Mouse (Mus musculus) left cerebral cortex, postnatal 25 days (tissue): Measurements from ENCODE around the gene Txnip. TPM values are rescaled to one million over a fixed set of nuclear protein-coding genes. Genes with fewer than 3 reads are reported as not detected.

Source experiments
- DNase-seq, 2 experiments: peaks; one replicate each; pipeline ENCODE4 v3.0.0; 2022; ENCODE audit warnings: low spot score in 2 of 2, mixed read lengths in 1 of 2
- intact Hi-C: fragments of 180-260 bp; cut with DNase I; formaldehyde crosslinking; loops from one replicate; pipeline ENCODE4 v1.15.1; 2025
- total RNA-seq, 2 experiments: library from RNA; stranded (reverse); gene quantifications; 2 replicates each; pipeline ENCODE4 v1.2.3; 2021

Gene Txnip
- total RNA-seq, 2 experiments from 2014 or later, result 18.3 to 18.5 TPM

DNA sequence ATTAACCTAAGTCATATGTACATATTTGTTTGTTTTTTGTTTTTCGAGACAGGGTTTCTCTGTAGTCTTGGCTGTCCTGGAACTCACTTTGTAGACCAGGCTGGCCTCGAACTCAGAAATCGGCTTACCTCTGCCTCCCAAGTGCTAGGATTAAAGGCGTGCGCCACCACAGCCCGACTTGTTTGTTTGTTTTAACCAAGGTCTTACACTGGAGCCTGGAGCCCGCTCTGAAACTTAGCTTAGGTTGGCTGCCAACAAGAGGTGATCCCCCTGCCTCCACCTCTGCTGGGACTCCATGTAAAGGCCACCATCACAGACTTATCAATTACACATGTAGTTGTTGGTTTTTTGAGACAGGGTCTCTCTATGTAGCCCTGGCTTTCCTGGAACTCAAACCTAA is 8.9 kb upstream of the Txnip start:
- intact Hi-C loops, result no loop called here
- DNase-seq, result no peak

- DNase-seq, result no peak
- intact Hi-C loops, result no loop called here
Measured at GRCm38 (mm10) chr3:96549346-96549745, 8.4 kb upstream of the Txnip start.

GRCm38 (mm10) chr3:96551203-96551602 is 6.6 kb upstream of the Txnip start:
- intact Hi-C loops, result loop anchor here (1.0 kb wide), 1 partner anchor 29 kb away; no protein-coding TSS in a partner anchor
- DNase-seq, result peak; percentile 51 to 73

DNA sequence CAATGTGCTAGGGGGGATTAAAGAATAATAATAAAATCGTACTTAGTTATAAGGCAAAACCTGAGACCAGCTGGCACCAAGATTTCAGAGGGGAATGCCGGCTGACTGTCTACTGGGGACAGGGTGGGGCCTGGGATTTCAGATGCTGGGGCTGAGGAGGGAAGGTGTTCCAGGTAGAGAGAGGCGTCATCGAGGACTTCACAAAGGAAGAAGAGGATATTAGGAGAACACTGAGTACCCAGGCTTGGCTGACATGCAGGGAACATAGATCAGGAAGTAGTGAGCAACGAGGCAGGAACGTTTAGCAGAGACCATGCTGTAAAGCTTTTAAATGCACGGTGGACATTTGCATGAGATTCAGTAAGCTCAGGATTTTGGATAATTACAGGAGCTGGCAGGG is 5.9 kb upstream of the Txnip start:
- intact Hi-C loops, result loop anchor here (1.0 kb wide), 1 partner anchor 28 kb away; no protein-coding TSS in a partner anchor
- no peak for DNase-seq

- DNase-seq, result no peak
- intact Hi-C loops, result no loop called here
Measured at GRCm38 (mm10) chr3:96553601-96554000, 4.2 kb upstream of the Txnip start.

DNA sequence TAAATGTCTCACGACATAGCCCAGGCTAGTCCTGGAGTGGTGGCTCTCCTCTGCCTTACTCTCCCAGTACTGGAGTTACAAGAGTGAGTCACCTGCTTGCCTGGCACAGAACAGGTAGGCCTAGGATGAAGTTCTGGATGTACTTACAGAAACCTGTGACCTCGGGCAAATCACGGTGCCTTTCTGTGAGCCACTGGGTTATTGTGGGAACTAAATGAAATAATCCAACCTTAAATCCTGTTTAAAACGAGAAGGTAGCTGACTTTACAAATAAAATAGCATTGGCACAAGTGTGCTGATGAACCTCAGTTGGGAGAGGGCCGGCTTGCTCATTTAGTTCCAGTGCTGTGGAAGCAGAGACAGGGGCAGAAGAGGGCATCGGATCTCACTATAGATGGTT is 3.5 kb upstream of the Txnip start:
- intact Hi-C loops, result no loop called here
- DNase-seq, result no peak

DNA sequence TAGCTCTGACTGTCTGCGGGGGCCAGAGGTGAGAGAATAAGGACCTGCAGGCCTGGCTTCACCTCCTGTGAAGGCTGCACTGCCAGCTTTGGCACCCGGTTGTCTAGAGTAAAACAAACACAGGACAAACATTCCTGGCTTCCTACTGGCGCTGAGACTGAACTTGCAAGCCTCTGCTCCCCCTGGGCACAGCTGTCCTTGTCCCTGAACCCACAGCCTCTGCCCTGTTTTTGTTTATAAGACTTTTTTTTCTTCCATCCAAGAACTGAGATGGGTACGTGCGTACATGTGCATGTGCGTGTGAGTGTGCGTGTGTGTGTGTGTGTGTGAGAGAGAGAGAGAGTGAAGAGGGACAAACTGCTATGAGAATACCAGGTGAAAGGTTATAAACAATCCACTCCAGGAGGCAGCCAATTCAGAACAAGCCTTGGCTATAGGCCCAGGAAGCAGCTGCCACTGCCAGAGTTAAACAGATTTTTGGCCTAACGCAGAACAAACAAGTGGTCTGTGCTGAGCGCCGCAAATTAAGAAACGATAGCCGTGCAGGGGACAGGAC is 2.6 kb upstream of the Txnip start:
- DNase-seq, result peak; percentile 44 to 46
- intact Hi-C loops, result no loop called here

GRCm38 (mm10) chr3:96555999-96556614 is 1.6 kb upstream of the Txnip start:
- intact Hi-C loops, result loop anchor here (2.0 kb wide), 1 partner anchor 19 kb away; no protein-coding TSS in a partner anchor
- DNase-seq, result no peak

DNA sequence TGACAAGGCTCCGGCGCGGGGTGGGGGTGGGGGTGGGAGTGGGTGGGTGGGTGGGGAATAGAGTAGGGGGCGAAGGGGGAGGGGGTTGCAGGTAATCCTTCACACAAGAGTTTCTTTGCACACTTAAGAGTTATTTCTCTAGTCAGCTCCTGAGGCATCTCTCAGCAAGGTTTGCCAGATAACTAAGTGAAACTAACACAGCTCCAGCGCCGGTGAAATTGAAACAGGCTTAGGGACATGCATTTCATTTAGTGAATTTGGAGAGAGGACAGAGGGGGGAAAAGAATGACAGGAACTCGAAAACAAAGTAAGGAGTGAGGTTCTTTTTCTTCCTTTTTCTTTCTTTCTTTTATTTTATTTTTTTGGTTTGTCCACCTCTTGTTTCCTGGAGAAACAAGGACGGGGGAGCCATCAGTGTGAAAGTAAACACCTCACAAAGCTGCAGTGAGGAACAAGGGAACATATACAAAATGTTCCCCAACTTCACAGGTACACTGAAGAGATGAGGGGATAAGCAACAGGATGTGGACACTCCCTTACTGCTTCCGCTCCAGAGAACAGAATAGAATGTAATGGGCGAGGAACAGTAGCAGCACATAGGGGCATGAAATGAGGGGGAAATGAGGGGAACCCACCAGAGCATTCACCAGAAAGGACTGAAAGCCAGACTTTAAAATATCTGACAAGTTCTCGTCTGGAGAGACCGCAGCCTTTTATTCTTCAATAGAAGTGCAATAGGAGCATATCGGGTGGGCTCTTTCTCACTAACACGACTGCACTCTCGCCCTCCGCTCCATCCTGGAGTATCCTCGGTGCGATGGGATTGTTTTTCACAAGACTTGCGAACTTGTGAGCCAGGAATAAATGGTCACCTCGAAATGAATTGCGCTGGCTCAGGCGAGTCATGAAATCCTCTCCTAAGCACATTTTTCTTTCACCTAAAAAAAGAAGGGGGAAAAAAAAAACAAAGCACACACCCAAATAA is 814 bp upstream of the Txnip start:
- DNase-seq, result no peak
- intact Hi-C loops, result loop anchor here (2.0 kb wide), 1 partner anchor 18 kb away; no protein-coding TSS in a partner anchor

DNA sequence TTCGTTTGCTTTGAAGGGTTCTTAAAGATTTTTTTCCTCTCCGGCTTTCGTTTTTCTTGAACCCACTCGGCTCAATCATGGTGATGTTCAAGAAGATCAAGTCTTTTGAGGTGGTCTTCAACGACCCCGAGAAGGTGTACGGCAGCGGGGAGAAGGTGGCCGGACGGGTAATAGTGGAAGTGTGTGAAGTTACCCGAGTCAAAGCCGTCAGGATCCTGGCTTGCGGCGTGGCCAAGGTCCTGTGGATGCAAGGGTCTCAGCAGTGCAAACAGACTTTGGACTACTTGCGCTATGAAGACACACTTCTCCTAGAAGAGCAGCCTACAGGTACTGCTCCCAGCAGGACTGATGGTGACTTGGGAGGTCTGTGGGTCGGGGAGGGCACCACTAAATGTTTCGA is 402 bp downstream of the Txnip start:
- no peak for DNase-seq
- intact Hi-C loops, result no loop called here

DNA sequence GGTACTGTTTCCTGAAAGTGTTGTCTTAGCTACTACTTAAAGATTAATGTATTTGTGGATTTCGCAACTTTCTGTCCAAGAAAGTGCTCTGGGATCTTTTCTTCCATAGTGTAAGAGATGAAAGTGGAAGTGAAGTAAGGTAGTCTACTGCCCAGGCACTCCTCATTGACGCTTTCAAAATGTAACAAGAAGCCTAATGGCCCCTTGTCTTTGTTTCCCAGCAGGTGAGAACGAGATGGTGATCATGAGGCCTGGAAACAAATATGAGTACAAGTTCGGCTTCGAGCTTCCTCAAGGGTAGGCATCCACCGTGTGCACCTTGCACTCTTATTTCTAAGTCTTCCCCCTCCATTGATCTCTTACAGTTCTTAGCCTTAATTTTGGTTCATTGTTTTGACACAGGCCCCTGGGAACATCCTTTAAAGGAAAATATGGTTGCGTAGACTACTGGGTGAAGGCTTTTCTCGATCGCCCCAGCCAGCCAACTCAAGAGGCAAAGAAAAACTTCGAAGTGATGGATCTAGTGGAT is 975 bp downstream of the Txnip start:
- DNase-seq, result no peak
- intact Hi-C loops, result no loop called here

DNA sequence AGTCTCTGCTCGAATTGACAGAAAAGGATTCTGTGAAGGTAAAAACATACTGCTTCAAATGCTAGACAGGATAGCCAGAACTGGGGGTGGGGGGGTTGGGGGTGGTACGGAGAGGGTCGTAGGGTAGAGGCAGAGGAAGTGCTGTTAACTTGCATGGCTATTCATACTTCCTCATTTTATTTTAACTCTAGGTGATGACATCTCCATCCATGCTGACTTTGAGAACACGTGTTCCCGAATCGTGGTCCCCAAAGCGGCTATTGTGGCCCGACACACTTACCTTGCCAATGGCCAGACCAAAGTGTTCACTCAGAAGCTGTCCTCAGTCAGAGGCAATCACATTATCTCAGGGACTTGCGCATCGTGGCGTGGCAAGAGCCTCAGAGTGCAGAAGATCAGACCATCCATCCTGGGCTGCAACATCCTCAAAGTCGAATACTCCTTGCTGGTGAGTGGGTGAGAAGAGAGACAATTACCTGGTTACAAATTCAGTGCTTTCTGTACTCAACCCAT is 1.7 kb downstream of the Txnip start:
- intact Hi-C loops, result no loop called here
- no peak for DNase-seq

- no peak for DNase-seq
- intact Hi-C loops, result no loop called here
Measured at GRCm38 (mm10) chr3:96559911-96560850, 2.4 kb downstream of the Txnip start.

- intact Hi-C loops, result no loop called here
- DNase-seq, result no peak
Measured at GRCm38 (mm10) chr3:96560881-96561668, 3.3 kb downstream of the Txnip start.

DNA sequence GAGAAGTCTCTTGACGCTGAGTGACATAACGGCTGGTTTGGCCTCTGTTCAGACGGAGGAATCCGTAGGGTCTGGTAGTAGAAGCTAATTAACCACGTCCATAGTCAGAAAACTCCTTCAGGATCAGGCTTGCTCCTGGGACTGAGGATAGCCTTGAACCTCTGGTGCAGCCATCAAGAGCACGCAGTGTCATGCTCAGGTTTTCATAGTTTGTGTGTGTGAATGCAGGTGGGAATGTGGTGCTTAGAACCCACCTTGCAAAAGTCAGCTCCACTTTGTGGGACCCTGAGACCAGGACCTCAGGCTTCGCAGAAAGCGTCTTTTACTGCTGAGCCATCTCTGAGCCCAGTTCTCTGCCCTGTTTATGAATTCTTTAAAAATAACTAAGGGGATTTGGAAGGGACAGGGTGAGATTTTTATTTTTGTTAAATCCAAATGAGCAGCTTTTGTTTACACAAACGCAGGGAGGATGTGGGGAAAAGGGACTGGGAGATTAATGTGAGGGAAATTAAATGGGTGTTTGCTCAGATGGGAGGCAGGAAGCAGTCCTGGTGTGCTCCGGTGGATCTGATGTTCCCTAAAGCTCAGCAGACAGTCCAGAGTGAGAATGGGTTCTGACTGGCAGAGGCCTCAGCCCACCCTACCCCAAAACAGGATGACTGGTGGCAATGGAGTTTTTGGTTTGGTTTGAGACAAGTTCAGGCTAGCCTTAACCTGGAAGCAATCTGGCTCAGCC is 4.4 kb downstream of the Txnip start:
- intact Hi-C loops, result no loop called here
- no peak for DNase-seq

DNA sequence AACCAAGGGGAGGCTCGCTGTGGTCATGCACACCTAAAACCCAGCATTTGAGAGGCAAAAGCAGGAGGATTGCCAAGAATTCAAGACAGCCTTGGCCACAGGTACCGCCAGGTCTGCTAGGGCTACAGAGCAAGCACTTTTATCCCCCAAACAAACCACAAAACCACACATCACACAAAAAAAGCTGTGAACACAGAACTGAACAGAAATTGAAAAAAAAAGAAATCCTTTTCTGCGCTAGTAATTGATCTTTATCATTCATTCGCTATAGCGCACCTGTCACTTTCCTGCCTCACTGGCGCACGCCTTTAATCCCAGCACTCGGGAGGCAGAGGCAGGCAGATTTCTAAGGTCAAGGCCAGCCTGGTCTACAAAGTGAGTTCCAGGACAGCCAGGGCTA is 5.5 kb downstream of the Txnip start:
- no peak for DNase-seq
- intact Hi-C loops, result no loop called here

DNA sequence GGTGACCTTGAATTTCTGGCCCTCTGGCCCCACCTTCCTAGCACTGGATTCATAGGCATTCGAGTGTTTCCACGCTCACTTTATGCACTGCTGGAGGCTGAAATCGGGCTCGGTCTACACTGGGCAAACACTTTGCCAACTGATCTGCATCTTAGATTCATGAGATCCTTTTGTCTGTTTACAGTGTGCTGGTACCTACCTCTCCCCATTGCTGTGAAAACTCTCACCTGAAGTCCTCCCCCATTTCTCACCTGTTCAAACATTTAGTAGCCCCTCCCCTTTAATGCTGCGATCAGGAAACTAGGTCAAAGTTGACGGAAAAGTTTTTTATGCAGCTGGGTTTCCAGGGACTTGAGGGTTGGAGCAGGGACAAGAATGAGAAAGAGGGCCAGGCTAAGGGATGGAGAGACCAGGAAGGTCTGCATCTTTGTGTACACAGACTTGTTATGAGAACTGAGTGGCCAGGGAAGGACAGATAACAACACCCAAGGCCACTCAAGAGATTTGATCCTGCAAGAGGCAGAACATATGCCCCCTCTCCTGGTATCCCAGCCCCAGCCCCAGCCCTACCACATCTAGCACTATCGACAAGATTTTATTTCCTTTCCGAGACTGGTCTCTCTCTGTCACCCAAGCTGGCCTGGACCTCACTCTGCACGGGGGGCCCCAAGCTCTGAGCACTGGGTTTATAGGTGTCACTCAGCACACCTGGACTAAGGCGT is 6.3 kb downstream of the Txnip start:
- DNase-seq, result no peak

More for the DNA sequence above, 6.3 kb downstream of the Txnip start:
- intact Hi-C loops, result no loop called here
